Mouse (Mus musculus): Measurements from ENCODE around the gene Fcho2. TPM values are rescaled to one million over a fixed set of nuclear protein-coding genes. Genes with fewer than 3 reads are reported as not detected.

Fcho2 gene
- polyA plus RNA-seq, 1 experiment from 2014 or later, result 25.3 TPM

Other genes with a start within 250 kb of the Fcho2 start
- gene Tmem174, start 178.0 kb downstream of the Fcho2 start, polyA plus RNA-seq (2014; fragmentation: Nextera tagmentation; extraction: Ambion mirVana), result not detected in 2 replicates
- gene Tmem171, start 120.6 kb downstream of the Fcho2 start, polyA plus RNA-seq (2014; fragmentation: Nextera tagmentation; extraction: Ambion mirVana), result 0.19 TPM in 1 of 2 replicates, not detected in the other
- gene Tnpo1, start 110.9 kb upstream of the Fcho2 start, polyA plus RNA-seq (2014; fragmentation: Nextera tagmentation; extraction: Ambion mirVana), result 32.2 and 34.9 TPM in 2 replicates
- gene 1700024P04Rik, start 169.1 kb upstream of the Fcho2 start, polyA plus RNA-seq (2014; fragmentation: Nextera tagmentation; extraction: Ambion mirVana), result not detected in 2 replicates

Data from liver, embryonic 11.5 days (tissue).